Mouse (Mus musculus) heart, embryonic 13.5 days (tissue): ENCODE results near the gene Adamts3. TPM values are rescaled to one million over a fixed set of nuclear protein-coding genes. Genes with fewer than 3 reads are reported as not detected.

Source experiments
- ATAC-seq: fragments of 200-750 bp; cut with Nextera tagmentation; 2 replicates; pipeline ENCODE4 v1.8.0; 2017; ENCODE audit warnings: moderate TSS enrichment; ENCODE audit not compliant: insufficient number of reproducible peaks, low FRiP score, low TSS enrichment; ENCODE audit errors: extremely low read depth
- H3K27ac ChIP-seq: fragments of 300-500 bp; sonication (generic); replicated peaks from 2 replicates; pipeline ENCODE4 v1.5.1; 2015; ENCODE audit warnings: moderate library complexity, mild to moderate bottlenecking, inconsistent platforms
- H3K27me3 ChIP-seq: fragments of 300-500 bp; sonication (generic); replicated peaks from 2 replicates; pipeline ENCODE4 v1.6.1; 2015; ENCODE audit warnings: mild to moderate bottlenecking, inconsistent platforms
- H3K36me3 ChIP-seq: fragments of 300-500 bp; sonication (generic); 2 replicates; pipeline ENCODE4 v1.6.1; 2015; ENCODE audit warnings: mild to moderate bottlenecking, inconsistent platforms
- H3K4me1 ChIP-seq: fragments of 300-500 bp; sonication (generic); 2 replicates; pipeline ENCODE4 v1.6.1; 2015; ENCODE audit warnings: inconsistent platforms
- H3K4me2 ChIP-seq: fragments of 300-500 bp; sonication (generic); 2 replicates; pipeline ENCODE4 v1.6.1; 2015; ENCODE audit warnings: inconsistent platforms, mild to moderate bottlenecking, moderate library complexity
- H3K4me3 ChIP-seq: fragments of 300-500 bp; sonication (generic); 2 replicates; pipeline ENCODE4 v1.5.1; 2015; ENCODE audit warnings: moderate library complexity, mild to moderate bottlenecking, inconsistent platforms
- H3K9ac ChIP-seq: fragments of 300-500 bp; sonication (generic); 2 replicates; pipeline ENCODE4 v1.6.1; 2015; ENCODE audit warnings: inconsistent platforms, mild to moderate bottlenecking, moderate library complexity
- H3K9me3 ChIP-seq: fragments of 300-500 bp; sonication (generic); 2 replicates; pipeline ENCODE4 v1.6.1; 2016; ENCODE audit warnings: inconsistent platforms
- WGBS: fragments of 180-500 bp; shearing (Covaris S2); methylation state at CpG from one replicate; pipeline ENCODE4 v1.1.7; 2015; ENCODE audit warnings: mixed read lengths; 5-methylcytosine and 5-hydroxymethylcytosine counted together
- polyA plus RNA-seq: library from polyadenylated mRNA; unstranded; fragments of >200 nt; fragmentation: Nextera tagmentation; extraction: Ambion mirVana; gene quantifications from 2 replicates; pipeline ENCODE4 v1.2.1, GENCODE M21; 2015

The Adamts3 gene
- polyA plus RNA-seq, 1 experiment from 2014 or later, result 3.5 TPM

GRCm38 (mm10) chr5:89816610-89817009 lies 66.5 kb downstream of the Adamts3 start:
- H3K4me3 ChIP-seq, result no peak overlapping the region
- no peaks in the 10 kb centered on the region for H3K36me3 ChIP-seq
- H3K4me2 ChIP-seq, result no peak overlapping the region
- H3K27me3 ChIP-seq, result no peaks in the 10 kb centered on the region
- no peak for ATAC-seq
- no peak overlapping the region for H3K9ac ChIP-seq
- WGBS, result 69% methylated on average over 6 of the region's 6 CpGs
- 0 out of 2 replicates have a peak, but pooled peaks cover 4% of the 10 kb centered on the region for H3K4me1 ChIP-seq
- H3K9me3 ChIP-seq, result no peaks in the 10 kb centered on the region
- 0 out of 2 replicates have a peak overlapping the region, but pooled peaks have one; percentile 20 for H3K27ac ChIP-seq

DNA sequence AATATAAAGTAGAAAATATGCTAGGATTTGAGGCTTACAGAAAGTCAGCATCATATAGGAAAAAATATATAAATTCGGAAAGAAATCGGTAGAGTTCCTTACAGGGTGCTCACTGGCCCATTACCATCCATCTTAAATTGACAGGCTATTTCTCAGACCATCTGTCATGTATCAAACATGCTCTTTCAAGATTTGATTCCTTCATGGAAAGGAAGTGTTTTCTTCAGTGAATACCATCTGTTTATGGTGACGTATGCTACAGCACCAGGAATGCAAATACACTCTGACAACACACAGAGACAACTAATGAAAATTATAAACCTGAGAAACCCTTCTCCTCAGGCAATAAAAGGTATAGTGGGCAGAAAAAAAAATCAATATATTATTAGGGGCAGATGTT lies 68.6 kb downstream of the Adamts3 start:
- Histone ChIP-seq H3K9ac (no peak overlapping the region), H3K27me3 (no peaks in the 10 kb centered on the region), H3K36me3 (no peaks in the 10 kb centered on the region), H3K4me3 (no peak overlapping the region), H3K9me3 (no peaks in the 10 kb centered on the region), H3K4me1 (0 out of 2 replicates have a peak, but pooled peaks cover 4% of the 10 kb centered on the region), H3K4me2 (no peak overlapping the region), H3K27ac (no peak overlapping the region)
- WGBS, result 80% methylated on average over 3 of the region's 3 CpGs
- no peak for ATAC-seq

- 79% methylated on average over 5 of the region's 5 CpGs for WGBS
- Histone ChIP-seq H3K9me3 (peaks cover 10% of the 10 kb centered on the region), H3K27me3 (no peaks in the 10 kb centered on the region)
Observed at GRCm38 (mm10) chr5:89800181-89800816, 82.8 kb downstream of the Adamts3 start.

DNA sequence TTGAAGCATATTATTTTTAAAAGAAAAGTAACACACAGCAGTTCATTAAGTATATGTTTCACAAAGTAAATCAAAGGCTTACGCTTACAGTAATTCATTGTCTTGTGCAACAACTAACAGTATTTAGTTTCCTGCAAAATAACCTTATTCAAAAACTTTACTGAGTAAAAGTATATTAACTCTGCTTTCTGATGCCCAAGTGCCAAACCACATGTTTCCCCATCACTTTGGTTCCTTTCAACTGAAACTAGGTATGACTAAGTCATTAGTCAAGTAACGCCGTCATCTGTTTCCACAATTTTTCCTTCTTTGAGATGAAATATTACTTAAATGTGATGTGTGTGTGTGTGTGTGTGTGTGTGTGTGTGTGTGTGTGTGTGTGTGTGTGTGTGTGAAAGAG lies 89.4 kb downstream of the Adamts3 start:
- Histone ChIP-seq H3K9me3 (no peaks in the 10 kb centered on the region), H3K27ac (no peak overlapping the region), H3K9ac (no peak overlapping the region), H3K4me3 (no peak overlapping the region), H3K4me1 (no peaks in the 10 kb centered on the region), H3K4me2 (no peak overlapping the region), H3K36me3 (no peaks in the 10 kb centered on the region), H3K27me3 (no peaks in the 10 kb centered on the region)
- ATAC-seq, result no peak
- WGBS, result 93% methylated on average over 3 of the region's 3 CpGs

More at GRCm38 (mm10) chr5:89800181-89800816, 82.8 kb downstream of the Adamts3 start:
- Histone ChIP-seq H3K9ac (no peak overlapping the region), H3K4me1 (no peaks in the 10 kb centered on the region), H3K4me2 (no peak overlapping the region), H3K4me3 (no peak overlapping the region), H3K36me3 (0 out of 2 replicates have a peak, but pooled peaks cover 2% of the 10 kb centered on the region), H3K27ac (no peak overlapping the region)
- no peak for ATAC-seq

- no peaks in the 10 kb centered on the region for H3K4me1 ChIP-seq
- ATAC-seq, result no peak
- no peak overlapping the region for H3K4me2 ChIP-seq
- no peak overlapping the region for H3K27ac ChIP-seq
- no peak overlapping the region for H3K4me3 ChIP-seq
- H3K27me3 ChIP-seq, result no peaks in the 10 kb centered on the region
- WGBS, result 75% methylated on average over 5 of the region's 5 CpGs
- no peak overlapping the region for H3K9ac ChIP-seq
- H3K9me3 ChIP-seq, result no peaks in the 10 kb centered on the region
- H3K36me3 ChIP-seq, result no peaks in the 10 kb centered on the region
Observed at GRCm38 (mm10) chr5:89784635-89785034, 98.5 kb downstream of the Adamts3 start.

DNA sequence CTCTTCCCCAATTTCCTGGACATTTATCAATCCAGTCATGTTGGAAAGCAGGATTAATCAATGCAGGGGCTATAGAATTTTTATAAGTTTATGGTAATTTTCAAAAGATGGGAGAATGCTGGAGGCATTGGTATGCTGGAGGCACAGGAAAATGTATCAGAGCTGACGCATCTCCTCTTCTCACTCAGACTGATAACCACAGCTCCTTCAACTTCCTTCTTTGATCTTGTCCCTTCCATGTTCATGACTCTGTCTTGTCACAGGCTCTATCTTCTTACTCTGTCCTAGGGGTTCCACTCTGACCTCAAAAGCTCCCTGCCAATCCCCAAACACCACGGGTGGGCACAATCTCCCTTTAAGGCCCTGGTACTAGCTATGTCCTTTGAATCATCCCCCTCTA lies 103.3 kb downstream of the Adamts3 start:
- Histone ChIP-seq H3K4me3 (no peak overlapping the region), H3K4me1 (peaks cover 6% of the 10 kb centered on the region; the same call in 1 of the 2 replicates), H3K4me2 (no peak overlapping the region), H3K27me3 (no peaks in the 10 kb centered on the region), H3K9me3 (no peaks in the 10 kb centered on the region), H3K9ac (no peak overlapping the region), H3K27ac (no peak overlapping the region), H3K36me3 (no peaks in the 10 kb centered on the region)
- 69% methylated on average over 2 of the region's 2 CpGs for WGBS
- no peak for ATAC-seq

DNA sequence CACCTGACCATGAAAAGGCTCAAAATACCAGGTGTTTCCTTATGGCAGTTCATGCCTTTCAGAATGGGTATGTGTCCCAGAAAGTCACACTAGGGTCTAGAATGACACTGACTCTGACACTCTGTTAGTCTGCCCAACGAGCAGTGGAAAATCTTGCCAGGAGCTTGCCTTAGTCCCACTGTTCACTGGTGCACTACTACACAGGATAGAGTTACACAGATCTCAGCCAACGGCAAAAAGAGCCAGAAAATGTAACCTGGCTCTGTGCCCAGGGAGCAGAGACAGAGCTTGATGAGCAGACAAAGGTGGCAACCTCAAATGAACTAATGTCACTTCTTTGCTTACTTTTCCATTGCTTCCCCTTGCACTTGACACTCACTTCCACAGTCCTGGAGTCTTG lies 104.5 kb downstream of the Adamts3 start:
- Histone ChIP-seq H3K4me2 (no peak overlapping the region), H3K27me3 (no peaks in the 10 kb centered on the region), H3K36me3 (no peaks in the 10 kb centered on the region), H3K9ac (no peak overlapping the region), H3K27ac (no peak overlapping the region), H3K9me3 (no peaks in the 10 kb centered on the region), H3K4me3 (no peak overlapping the region), H3K4me1 (peaks cover 6% of the 10 kb centered on the region; the same call in 1 of the 2 replicates)
- no peak for ATAC-seq
- WGBS, result 38% methylated on average over 2 of the region's 2 CpGs

DNA sequence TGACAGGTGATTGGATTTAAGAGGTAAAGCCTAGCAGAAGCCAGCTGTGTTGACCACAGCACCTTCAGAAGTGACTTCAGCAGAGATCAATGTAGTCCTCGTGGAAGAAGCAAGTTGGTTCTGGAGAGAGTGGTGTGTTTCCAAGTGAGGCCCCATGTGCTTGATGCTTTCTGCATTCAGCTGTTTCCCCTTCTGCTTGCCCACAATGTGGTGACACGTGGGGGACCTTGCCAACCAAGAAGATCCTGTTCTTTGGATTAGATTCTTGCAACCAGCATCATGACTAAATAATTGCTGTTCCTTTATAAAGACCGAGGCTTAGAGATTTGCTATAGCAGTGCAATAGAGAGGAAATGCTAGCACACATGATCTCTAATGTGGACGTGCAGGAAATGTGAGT lies 105.7 kb downstream of the Adamts3 start:
- Histone ChIP-seq H3K4me1 (peaks cover 6% of the 10 kb centered on the region; the same call in 1 of the 2 replicates), H3K27ac (no peak overlapping the region), H3K27me3 (no peaks in the 10 kb centered on the region), H3K36me3 (no peaks in the 10 kb centered on the region), H3K4me3 (no peak overlapping the region), H3K9ac (no peak overlapping the region), H3K9me3 (no peaks in the 10 kb centered on the region), H3K4me2 (no peak overlapping the region)
- WGBS, result 75% methylated on average over 4 of the region's 4 CpGs
- no peak for ATAC-seq

- H3K9me3 ChIP-seq, result no peaks in the 10 kb centered on the region
- H3K36me3 ChIP-seq, result no peaks in the 10 kb centered on the region
- WGBS, result 63% methylated on average over 4 of the region's 4 CpGs
- H3K4me1 ChIP-seq, result no peaks in the 10 kb centered on the region
- no peak overlapping the region for H3K27ac ChIP-seq
- H3K27me3 ChIP-seq, result no peaks in the 10 kb centered on the region
- H3K4me2 ChIP-seq, result no peak overlapping the region
- ATAC-seq, result no peak
- H3K4me3 ChIP-seq, result no peak overlapping the region
- no peak overlapping the region for H3K9ac ChIP-seq
Observed at GRCm38 (mm10) chr5:89770655-89771355, 112.3 kb downstream of the Adamts3 start.

DNA sequence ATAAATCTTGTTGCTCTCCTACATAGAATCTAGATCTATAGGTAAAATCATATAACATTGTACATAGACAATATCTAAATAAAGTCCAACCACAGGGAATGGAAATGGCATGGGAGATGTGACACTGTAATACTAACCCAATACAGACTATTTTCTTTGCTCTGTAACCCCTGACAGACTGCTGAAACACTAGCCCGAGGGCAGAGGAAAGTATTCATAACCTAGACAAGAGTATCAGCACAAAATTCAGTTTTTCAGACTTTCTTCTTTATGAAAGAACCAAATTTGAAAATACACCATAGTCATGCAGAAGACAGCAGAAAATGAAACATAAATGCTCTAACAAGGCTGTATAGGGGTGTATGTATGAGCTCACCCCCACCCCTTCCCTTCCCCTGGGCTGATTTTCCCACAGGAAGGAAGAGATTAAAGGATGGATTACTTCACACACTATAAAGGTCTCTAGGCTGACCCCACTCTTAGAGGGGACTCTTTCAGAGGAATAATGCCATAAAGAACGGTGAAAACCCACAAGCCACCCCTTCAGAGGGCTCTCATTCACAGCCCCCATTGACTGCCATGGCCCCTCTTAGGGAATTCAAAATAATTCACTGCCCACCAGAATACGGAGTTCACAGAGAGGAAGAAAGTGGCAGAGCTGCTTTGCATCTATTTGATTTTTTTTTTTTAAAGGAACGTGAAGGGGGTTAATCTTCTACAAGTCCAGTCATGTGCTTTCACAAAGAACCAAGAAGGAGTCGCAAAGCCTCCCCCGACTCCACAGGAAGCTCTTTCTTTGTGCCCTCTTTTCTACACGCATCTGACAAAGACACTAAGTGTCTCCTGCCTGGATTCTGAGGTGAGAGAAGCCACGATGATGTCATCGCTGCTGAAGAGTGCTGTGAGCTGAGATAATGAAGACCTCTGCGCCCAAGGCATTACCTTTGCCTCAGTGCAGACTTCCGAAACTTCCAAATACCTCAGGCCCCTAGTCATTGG lies 119.6 kb downstream of the Adamts3 start:
- H3K9me3 ChIP-seq, result no peaks in the 10 kb centered on the region
- H3K9ac ChIP-seq, result peak overlapping the region; percentile 45; the same call in 1 of the 2 replicates
- no peak; the same call in 1 of the 2 replicates for ATAC-seq
- peak overlapping the region; percentile 55 for H3K4me2 ChIP-seq
- H3K27ac ChIP-seq, result no peak overlapping the region
- no peaks in the 10 kb centered on the region for H3K27me3 ChIP-seq
- no peaks in the 10 kb centered on the region for H3K36me3 ChIP-seq
- peaks cover 8% of the 10 kb centered on the region for H3K4me1 ChIP-seq
- no peak overlapping the region for H3K4me3 ChIP-seq
- 13% methylated on average over 11 of the region's 11 CpGs for WGBS

DNA sequence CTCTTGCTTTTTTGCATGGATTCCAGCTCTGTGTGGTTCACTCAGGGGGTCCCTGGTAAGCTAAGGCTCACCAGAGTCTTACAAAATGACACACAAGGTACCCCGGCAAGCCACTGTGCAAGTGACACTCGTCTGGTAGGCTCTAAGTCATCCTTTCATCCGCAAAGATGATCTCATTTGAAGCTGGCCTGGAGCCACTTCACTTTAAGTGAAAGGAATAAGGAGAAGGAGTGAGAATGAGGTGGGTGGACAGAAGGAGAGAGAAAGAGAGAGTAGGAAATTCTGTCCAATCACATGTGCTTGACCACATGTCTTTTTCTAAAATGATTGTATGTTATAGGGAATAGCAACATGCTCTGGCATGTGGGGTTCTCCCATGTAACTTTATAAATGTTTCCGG lies 122.8 kb downstream of the Adamts3 start:
- no peaks in the 10 kb centered on the region for H3K36me3 ChIP-seq
- H3K4me2 ChIP-seq, result no peak overlapping the region
- H3K9ac ChIP-seq, result no peak overlapping the region
- no peak overlapping the region for H3K4me3 ChIP-seq
- H3K27me3 ChIP-seq, result no peaks in the 10 kb centered on the region
- no peak overlapping the region for H3K27ac ChIP-seq
- H3K9me3 ChIP-seq, result no peaks in the 10 kb centered on the region
- WGBS, result 78% methylated on average over 4 of the region's 4 CpGs
- H3K4me1 ChIP-seq, result peaks cover 8% of the 10 kb centered on the region
- ATAC-seq, result no peak
